Mouse (Mus musculus) left cerebral cortex, postnatal 36 days (tissue): ENCODE data around the gene Prl3d2. TPM values are rescaled to one million over a fixed set of nuclear protein-coding genes. Genes with fewer than 3 reads are reported as not detected.
"Not testable (repeated sequence)": the region's sequence is repeated elsewhere in the genome, so short reads cannot be mapped to it uniquely, and the experiment has no call there.

ENCODE experiments used
- DNase-seq, 2 experiments: peaks; one replicate each; pipeline ENCODE4 v3.0.0; 2021 to 2022; ENCODE audit warnings: low spot score in 2 of 2, mixed read lengths in 1 of 2
- intact Hi-C: fragments of 180-260 bp; cut with DNase I; formaldehyde crosslinking; loops from one replicate; pipeline ENCODE4 v1.15.1; 2025
- total RNA-seq, 2 experiments: library from RNA; stranded (reverse); gene quantifications; 2 replicates each; pipeline ENCODE4 v1.2.3; 2021

The Prl3d2 gene
- total RNA-seq = not detected

- DNase-seq = not testable (repeated sequence)
- intact Hi-C loops = loop anchor here (10.0 kb wide), 1 partner anchor 307 kb away; no protein-coding TSS in a partner anchor
Measured at GRCm38 (mm10) chr13:27121398-27121797, at the start of gene Prl3d2. Gene Prl3d2, plus strand, starts transcription at chr13:27121698.

- intact Hi-C loops, DNase-seq: not testable (repeated sequence)
Measured at GRCm38 (mm10) chr13:27093890-27094289, 27.6 kb upstream of the Prl3d2 start, which contains the start of gene Prl3d1. Gene Prl3d1, plus strand, starts transcription at chr13:27094190.

- intact Hi-C loops = no loop called here
- no peak for DNase-seq
Measured at GRCm38 (mm10) chr13:27148264-27148663, 26.8 kb downstream of the Prl3d2 start.

DNA sequence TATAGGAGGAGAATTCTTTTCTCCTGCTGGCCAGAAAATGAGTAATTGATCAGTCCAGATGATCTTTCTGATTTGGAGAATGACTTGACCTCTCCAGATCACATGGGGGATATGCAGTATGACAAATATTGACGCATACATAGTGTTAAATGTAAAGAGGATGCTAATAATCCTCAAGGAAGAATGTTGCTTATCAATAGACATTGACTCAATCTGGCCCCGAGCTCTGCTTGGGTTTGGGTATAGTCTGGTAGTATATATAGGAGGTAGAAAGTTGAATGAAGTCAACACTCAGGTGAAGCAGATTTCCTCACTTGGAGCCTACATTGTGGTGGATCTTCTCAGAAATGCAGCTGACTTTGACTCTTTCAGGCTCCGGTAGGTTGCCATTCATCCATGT lies 35.0 kb downstream of the Prl3d2 start, which contains the start of gene Prl3d3:
Prl3d3 (plus strand) TSS at position 301 of the 400 bp plus-strand sequence.
- DNase-seq, intact Hi-C loops: not testable (repeated sequence)

Other genes starting within 250 kb of the Prl3d2 start
- gene Prl, start 64.1 kb upstream of the Prl3d2 start, total RNA-seq = not detected
- not detected for gene Prl3d1, start 27.5 kb upstream of the Prl3d2 start, total RNA-seq
- not detected for gene Prl3d3, start 35.1 kb downstream of the Prl3d2 start, total RNA-seq
- not detected for gene Prl3c1, start 75.0 kb downstream of the Prl3d2 start, total RNA-seq
- not detected for gene Prl3b1, start 120.1 kb downstream of the Prl3d2 start, total RNA-seq
- gene Prl3a1, start 137.7 kb downstream of the Prl3d2 start, total RNA-seq = not detected
- not detected for gene Prl6a1, start 190.9 kb downstream of the Prl3d2 start, total RNA-seq
- gene Prl8a2, start 224.0 kb downstream of the Prl3d2 start, total RNA-seq = not detected